Mouse (Mus musculus) heart, postnatal 0 days (tissue): ENCODE results near the gene Hspa12b. TPM values are rescaled to one million over a fixed set of nuclear protein-coding genes. Genes with fewer than 3 reads are reported as not detected.

Source experiments
- ATAC-seq: fragments of 200-750 bp; cut with Nextera tagmentation; 2 replicates; pipeline ENCODE4 v1.8.0; 2017; ENCODE audit warnings: low read depth, moderate number of reproducible peaks, moderate library complexity; ENCODE audit not compliant: insufficient read depth
- DNase-seq: peaks from one replicate; pipeline ENCODE4 v3.0.0-alpha.2; 2016; ENCODE audit warnings: low spot score
- H3K27ac ChIP-seq: fragments of 300-500 bp; sonication (generic); 2 replicates; pipeline ENCODE4 v1.5.1; 2014; ENCODE audit warnings: low read depth, mild to moderate bottlenecking
- H3K27me3 ChIP-seq: fragments of 300-500 bp; sonication (generic); 2 replicates; pipeline ENCODE4 v1.6.1; 2014; ENCODE audit warnings: low read length, mixed read lengths; ENCODE audit not compliant: control insufficient read depth, insufficient read depth
- H3K36me3 ChIP-seq: fragments of 300-500 bp; sonication (generic); replicated peaks from 2 replicates; pipeline ENCODE4 v1.6.1; 2014; ENCODE audit warnings: low read length, mixed read lengths; ENCODE audit not compliant: control insufficient read depth, insufficient read depth
- H3K4me1 ChIP-seq: fragments of 300-500 bp; sonication (generic); 2 replicates; pipeline ENCODE4 v1.6.1; 2014; ENCODE audit warnings: antibody characterized with exemption; ENCODE audit not compliant: control insufficient read depth, insufficient read depth
- H3K4me2 ChIP-seq: fragments of 300-500 bp; sonication (generic); 2 replicates; pipeline ENCODE4 v1.6.1; 2014; ENCODE audit warnings: low read depth, mild to moderate bottlenecking, low read length, moderate library complexity
- H3K4me3 ChIP-seq: fragments of 300-500 bp; sonication (generic); 2 replicates; pipeline ENCODE4 v1.5.1; 2014; ENCODE audit warnings: low read depth, low read length
- H3K9ac ChIP-seq: fragments of 300-500 bp; sonication (generic); replicated peaks from 2 replicates; pipeline ENCODE4 v1.6.1; 2014; ENCODE audit warnings: low read depth, low read length, mixed read lengths
- H3K9me3 ChIP-seq: fragments of 300-500 bp; sonication (generic); replicated peaks from 2 replicates; pipeline ENCODE4 v1.6.1; 2016; ENCODE audit warnings: low read length; ENCODE audit not compliant: control insufficient read depth
- CTCF ChIP-seq: IDR thresholded peaks from 2 replicates; pipeline ENCODE4 v1.5.1; 2016; ENCODE audit warnings: antibody characterized with exemption, control low read depth, low read depth
- EP300 ChIP-seq: IDR thresholded peaks from 2 replicates; pipeline ENCODE4 v1.6.1; 2016; ENCODE audit warnings: antibody characterized with exemption, low read depth
- WGBS: fragments of 180-500 bp; shearing (Covaris S2); extraction: QIAGEN DNeasy Blood & Tissue Kit; methylation state at CpG from one replicate; pipeline ENCODE4 v1.1.7; 2014; 5-methylcytosine and 5-hydroxymethylcytosine counted together
- polyA plus RNA-seq: library from polyadenylated mRNA; unstranded; fragments of >200 nt; fragmentation: Nextera tagmentation; extraction: Ambion mirVana; gene quantifications from 2 replicates; pipeline ENCODE4 v1.2.1, GENCODE M21; 2015
- total RNA-seq: library from RNA; depleted of rRNA; stranded (reverse); fragments of >200 nt; gene quantifications from 2 replicates; pipeline ENCODE4 v1.2.3, GENCODE M21; 2014; ENCODE audit warnings: low replicate concordance; rRNA removed

The Hspa12b gene
- total RNA-seq (17.1 and 29.3 TPM in 2 replicates), polyA plus RNA-seq (7.2 and 9.0 TPM in 2 replicates)

- TF ChIP-seq CTCF (no peak), EP300 (no peak)
- DNase-seq (peak; percentile 58), ATAC-seq (peak; percentile 89)
- peak within 1 kb of the TSS; percentile 76 for H3K9ac ChIP-seq
- H3K4me3 ChIP-seq, result peak within 1 kb of the TSS; percentile 60
- H3K9me3 ChIP-seq, result no peaks in the 10 kb centered on the region
- peak within 1 kb of the TSS; percentile 69 for H3K4me2 ChIP-seq
- H3K27ac ChIP-seq, result peak within 1 kb of the TSS; percentile 75
- no peaks in the 10 kb centered on the region for H3K36me3 ChIP-seq
- WGBS, result 3% methylated on average over 24 of the region's 28 CpGs
- H3K4me1 ChIP-seq, result peaks cover 5% of the 10 kb centered on the region; the same call in 1 of the 2 replicates
- 0 out of 2 replicates have a peak, but pooled peaks cover 5% of the 10 kb centered on the region for H3K27me3 ChIP-seq
These were observed at the start of gene Hspa12b for GRCm38 (mm10) chr2:131127161-131127730. Gene Hspa12b, plus strand, starts transcription at chr2:131127280.

- H3K36me3 ChIP-seq, result no peaks in the 10 kb centered on the region
- TF ChIP-seq EP300, result no peak
- no peak for TF ChIP-seq CTCF
- no peak overlapping the region for H3K4me3 ChIP-seq
- ATAC-seq, result no peak
- no peak overlapping the region for H3K9ac ChIP-seq
- WGBS, result 59% methylated on average over 5 of the region's 5 CpGs
- no peaks in the 10 kb centered on the region for H3K4me1 ChIP-seq
- H3K27me3 ChIP-seq, result 0 out of 2 replicates have a peak, but pooled peaks cover 3% of the 10 kb centered on the region
- no peak overlapping the region for H3K27ac ChIP-seq
- no peaks in the 10 kb centered on the region for H3K9me3 ChIP-seq
- H3K4me2 ChIP-seq, result no peak overlapping the region
- no peak for DNase-seq
These were observed 46.6 kb upstream of the Hspa12b start for GRCm38 (mm10) chr2:131080507-131080906.

GRCm38 (mm10) chr2:131084206-131084605 is 42.9 kb upstream of the Hspa12b start:
- Histone ChIP-seq H3K36me3 (no peaks in the 10 kb centered on the region), H3K9me3 (no peaks in the 10 kb centered on the region), H3K27me3 (no peaks in the 10 kb centered on the region), H3K27ac (no peak overlapping the region), H3K4me3 (no peak overlapping the region), H3K4me2 (no peak overlapping the region), H3K4me1 (no peaks in the 10 kb centered on the region), H3K9ac (no peak overlapping the region)
- WGBS, result 79% methylated on average over 4 of the region's 4 CpGs
- DNase-seq (no peak), ATAC-seq (no peak)
- TF ChIP-seq CTCF (no peak), EP300 (no peak)

GRCm38 (mm10) chr2:131086667-131087390 is 40.3 kb upstream of the Hspa12b start, which contains the start of gene Siglec1:
Gene Siglec1, minus strand, starts transcription at chr2:131086765.
- Histone ChIP-seq H3K27ac (no peak within 1 kb of the TSS), H3K4me1 (no peaks in the 10 kb centered on the region), H3K9ac (no peak within 1 kb of the TSS), H3K36me3 (no peaks in the 10 kb centered on the region), H3K9me3 (no peaks in the 10 kb centered on the region), H3K4me3 (no peak within 1 kb of the TSS), H3K4me2 (no peak within 1 kb of the TSS), H3K27me3 (no peaks in the 10 kb centered on the region)
- 80% methylated on average over 11 of the region's 11 CpGs for WGBS
- DNase-seq (no peak), ATAC-seq (no peak)
- no peak for TF ChIP-seq CTCF
- TF ChIP-seq EP300, result no peak

GRCm38 (mm10) chr2:131088581-131088980 is 38.5 kb upstream of the Hspa12b start:
- Histone ChIP-seq H3K4me3 (no peak overlapping the region), H3K9ac (no peak overlapping the region), H3K27ac (no peak overlapping the region), H3K36me3 (no peaks in the 10 kb centered on the region), H3K27me3 (no peaks in the 10 kb centered on the region), H3K4me2 (no peak overlapping the region), H3K4me1 (no peaks in the 10 kb centered on the region), H3K9me3 (no peaks in the 10 kb centered on the region)
- 68% methylated on average over 4 of the region's 4 CpGs for WGBS
- TF ChIP-seq EP300, result no peak
- no peak for TF ChIP-seq CTCF
- ATAC-seq, result no peak
- DNase-seq, result no peak
